Mouse (Mus musculus) T-helper 17 cell (primary cell): Measurements from ENCODE around the gene Zfp992.
"Not testable (repeated sequence)": the region's sequence is repeated elsewhere in the genome, so short reads cannot be mapped to it uniquely, and the experiment has no call there.

ENCODE experiments used
- in situ Hi-C, 2 experiments: fragments of 300-600 bp; cut with MboI, MseI; formaldehyde crosslinking; loops; 1 replicate in 1 of 2; 2 replicates in 1 of 2; pipeline ENCODE4 v1.15.1; 2025; ENCODE audit warnings: high pct_unique_total_duplicates in 2 of 2

Gene Zfp992

GRCm38 (mm10) chr4:146448950-146449349 is at the start of gene Zfp992:
Gene Zfp992 (plus strand): TSS chr4:146449023.
- in situ Hi-C loops: loop anchor here (5.0 to 25.0 kb wide), 5 partner anchors 88 to 1587 kb away; no protein-coding TSS in a partner anchor

GRCm38 (mm10) chr4:146429467-146429866 is 19.4 kb upstream of the Zfp992 start:
- in situ Hi-C loops: loop anchor here (5.0 to 25.0 kb wide), 4 partner anchors 108 to 1567 kb away; no protein-coding TSS in a partner anchor

DNA sequence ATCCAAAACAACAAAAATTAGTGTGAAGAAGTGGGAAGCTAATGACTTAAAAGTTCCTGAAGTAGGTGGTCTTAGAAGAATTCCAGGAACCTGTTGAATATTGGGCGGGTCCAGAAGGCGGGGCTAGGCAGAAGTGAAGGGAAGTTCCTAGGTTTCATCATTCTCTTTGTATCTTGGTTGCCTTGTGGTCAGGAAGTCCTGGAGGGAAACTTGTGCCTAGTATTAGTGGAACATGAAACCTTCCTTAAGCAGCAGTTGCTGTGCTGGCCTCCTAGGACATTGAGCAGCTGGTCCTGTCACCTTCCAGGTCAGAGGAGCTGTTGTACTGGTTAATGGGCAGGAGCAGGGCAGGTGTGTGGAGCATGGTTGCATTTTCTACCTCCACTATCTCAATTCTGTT is 17.9 kb upstream of the Zfp992 start:
- in situ Hi-C loops: loop anchor here (5.0 to 25.0 kb wide), 4 partner anchors 106 to 1569 kb away; no protein-coding TSS in a partner anchor

- in situ Hi-C loops: loop anchor here (5.0 to 25.0 kb wide), 7 partner anchors 102 to 1573 kb away; no protein-coding TSS in a partner anchor
Measured at GRCm38 (mm10) chr4:146435539-146435938, 13.3 kb upstream of the Zfp992 start.

- in situ Hi-C loops: loop anchor here (5.0 to 25.0 kb wide), 7 partner anchors 100 to 1575 kb away; no protein-coding TSS in a partner anchor
Measured at GRCm38 (mm10) chr4:146437256-146437655, 11.6 kb upstream of the Zfp992 start.

GRCm38 (mm10) chr4:146444345-146444744 is 4.5 kb upstream of the Zfp992 start:
- in situ Hi-C loops: loop anchor here (10.0 to 25.0 kb wide), 4 partner anchors 93 to 1582 kb away; no protein-coding TSS in a partner anchor

DNA sequence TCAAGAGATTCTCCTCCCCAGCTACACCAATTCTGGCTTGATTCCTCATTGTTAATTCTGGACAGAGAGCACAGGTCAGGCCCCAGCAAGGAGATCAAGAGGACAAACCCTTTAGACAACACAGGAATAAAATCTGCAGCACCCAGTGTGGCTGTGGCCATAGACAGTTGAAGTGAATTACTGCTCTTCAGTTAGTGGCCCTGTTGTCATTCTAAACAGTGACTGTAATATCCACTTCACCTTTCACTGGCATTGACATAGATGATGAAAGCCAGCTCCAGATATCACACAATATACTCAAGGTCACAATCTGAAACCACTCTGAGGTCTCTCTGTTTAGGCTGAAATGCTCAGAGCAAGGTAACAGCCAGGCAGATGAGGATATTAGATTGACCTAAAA is 3.7 kb upstream of the Zfp992 start:
- in situ Hi-C loops: loop anchor here (5.0 to 25.0 kb wide), 5 partner anchors 92 to 1583 kb away; no protein-coding TSS in a partner anchor

DNA sequence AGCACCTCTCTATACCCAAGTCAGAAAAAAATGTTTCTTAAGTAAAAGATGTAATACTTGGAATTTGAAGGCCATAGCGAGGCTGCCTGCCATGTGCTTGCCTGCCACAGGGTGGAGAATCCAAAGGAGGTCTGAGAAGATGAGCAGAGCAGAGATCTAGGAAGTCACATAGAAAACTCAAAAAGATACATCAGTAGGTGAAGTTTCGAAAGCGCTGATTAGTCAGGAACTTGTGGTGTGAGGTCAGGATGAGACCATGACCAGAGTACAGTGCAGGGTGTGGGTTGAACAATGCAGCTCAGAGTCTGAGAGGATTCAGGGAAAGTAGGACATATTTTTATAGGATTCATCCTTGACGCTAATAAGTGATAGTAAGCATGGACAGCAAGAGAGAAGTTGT is 2.7 kb upstream of the Zfp992 start:
- in situ Hi-C loops: loop anchor here (5.0 to 25.0 kb wide), 5 partner anchors 91 to 1584 kb away; no protein-coding TSS in a partner anchor

DNA sequence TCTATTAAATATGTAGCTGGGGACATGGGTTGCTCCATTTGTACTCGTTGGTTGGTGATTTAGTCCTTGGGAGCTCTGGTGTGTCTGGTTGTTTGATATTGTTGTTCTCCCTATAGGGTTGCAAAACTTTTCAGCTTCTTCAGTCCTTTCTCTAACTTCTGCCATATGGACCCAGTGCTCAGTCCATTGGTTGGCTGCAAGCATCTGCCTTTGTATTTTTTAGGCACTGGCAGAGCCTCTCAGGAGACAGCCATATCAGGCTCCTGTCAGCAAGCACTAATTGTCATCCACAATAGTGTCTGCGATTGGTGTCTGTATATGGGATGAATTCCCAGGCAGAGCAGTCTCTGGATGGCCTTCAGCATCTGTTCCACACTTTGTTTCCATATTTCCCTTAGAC is 1.8 kb upstream of the Zfp992 start:
- in situ Hi-C loops: loop anchor here (5.0 to 25.0 kb wide), 5 partner anchors 90 to 1585 kb away; no protein-coding TSS in a partner anchor

DNA sequence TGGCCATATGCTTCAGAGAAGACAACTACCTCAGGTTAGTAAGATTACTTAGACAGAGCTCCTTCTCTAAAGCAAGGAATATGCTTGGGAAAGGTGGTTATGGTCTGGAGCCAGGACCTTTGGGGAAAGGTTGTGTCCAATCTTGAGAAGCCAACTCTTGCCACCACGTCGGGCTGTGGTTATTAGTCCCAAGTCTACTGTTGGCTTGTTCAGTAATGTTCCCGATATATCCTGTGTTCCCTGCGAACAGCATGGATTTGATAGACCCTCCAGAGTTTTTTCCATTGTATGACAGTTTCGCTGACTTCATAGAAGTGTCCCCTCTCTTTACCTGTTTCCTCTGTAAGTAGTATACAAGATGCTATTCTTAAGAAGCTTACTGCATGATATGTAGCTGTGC is 888 bp downstream of the Zfp992 start:
- in situ Hi-C loops: loop anchor here (5.0 to 25.0 kb wide), 7 partner anchors 88 to 1587 kb away; no protein-coding TSS in a partner anchor

GRCm38 (mm10) chr4:146452576-146452975 is 3.8 kb downstream of the Zfp992 start:
- in situ Hi-C loops: loop anchor here in 1 of 2 experiments (10.0 kb wide), 2 partner anchors 288 to 442 kb away; no protein-coding TSS in a partner anchor

GRCm38 (mm10) chr4:146454170-146454569 is 5.3 kb downstream of the Zfp992 start:
- in situ Hi-C loops: loop anchor here in 1 of 2 experiments (10.0 kb wide), 2 partner anchors 289 to 441 kb away; no protein-coding TSS in a partner anchor

- in situ Hi-C loops: loop anchor here (5.0 to 10.0 kb wide), 6 partner anchors 192 to 717 kb away; no protein-coding TSS in a partner anchor
Measured at GRCm38 (mm10) chr4:146454896-146455295, 6.1 kb downstream of the Zfp992 start.

- in situ Hi-C loops: loop anchor here (5.0 to 10.0 kb wide), 6 partner anchors 192 to 717 kb away; no protein-coding TSS in a partner anchor
Measured at GRCm38 (mm10) chr4:146455321-146455721, 6.5 kb downstream of the Zfp992 start.

GRCm38 (mm10) chr4:146456061-146456726 is 7.4 kb downstream of the Zfp992 start:
- in situ Hi-C loops: loop anchor here (5.0 to 10.0 kb wide), 6 partner anchors 191 to 716 kb away; no protein-coding TSS in a partner anchor

DNA sequence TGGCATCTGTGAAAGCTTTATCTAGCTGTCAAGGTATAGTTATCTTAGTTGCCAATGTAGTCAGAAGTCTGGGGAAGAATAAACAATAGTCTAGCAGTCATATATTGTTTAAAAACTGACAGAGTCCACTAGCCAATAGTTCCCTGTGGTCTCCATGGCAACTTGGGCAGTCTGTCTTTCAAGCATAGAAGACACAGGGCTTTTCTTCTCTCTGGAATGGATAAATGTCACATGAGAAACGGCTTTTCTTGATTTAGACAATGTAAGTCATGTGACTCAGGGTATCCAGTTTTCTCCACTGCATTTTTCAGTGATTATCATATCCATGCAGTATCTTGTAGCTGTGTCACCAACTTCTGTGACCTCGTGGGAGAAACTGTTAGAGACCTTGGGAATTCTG is 8.3 kb downstream of the Zfp992 start:
- in situ Hi-C loops: loop anchor here (5.0 to 10.0 kb wide), 6 partner anchors 190 to 715 kb away; no protein-coding TSS in a partner anchor

GRCm38 (mm10) chr4:146457720-146458119 is 8.9 kb downstream of the Zfp992 start:
- in situ Hi-C loops: loop anchor here (5.0 to 10.0 kb wide), 6 partner anchors 190 to 715 kb away; no protein-coding TSS in a partner anchor

DNA sequence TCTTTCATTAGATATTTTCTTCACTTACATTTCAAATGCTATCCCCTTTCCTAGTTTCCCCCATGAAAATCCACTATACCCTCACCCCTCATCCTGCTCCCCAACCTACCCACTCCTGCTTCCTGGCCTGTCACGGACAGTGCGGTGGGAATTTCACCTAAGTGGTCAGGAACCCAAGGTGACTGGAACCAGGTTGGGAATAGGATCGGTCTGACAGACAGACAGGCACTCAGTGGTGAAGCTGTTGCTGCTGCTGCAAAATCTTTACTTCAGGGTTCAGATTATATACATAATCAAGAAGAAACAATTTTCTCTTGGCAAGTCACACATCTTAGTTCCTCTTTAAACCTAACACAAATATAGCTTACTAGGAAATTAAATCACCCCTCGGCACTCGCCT is 11.0 kb downstream of the Zfp992 start:
- in situ Hi-C loops: loop anchor here (5.0 to 10.0 kb wide), 6 partner anchors 187 to 712 kb away; no protein-coding TSS in a partner anchor

GRCm38 (mm10) chr4:146460685-146461084 is 11.9 kb downstream of the Zfp992 start:
- in situ Hi-C loops: not testable (repeated sequence)

DNA sequence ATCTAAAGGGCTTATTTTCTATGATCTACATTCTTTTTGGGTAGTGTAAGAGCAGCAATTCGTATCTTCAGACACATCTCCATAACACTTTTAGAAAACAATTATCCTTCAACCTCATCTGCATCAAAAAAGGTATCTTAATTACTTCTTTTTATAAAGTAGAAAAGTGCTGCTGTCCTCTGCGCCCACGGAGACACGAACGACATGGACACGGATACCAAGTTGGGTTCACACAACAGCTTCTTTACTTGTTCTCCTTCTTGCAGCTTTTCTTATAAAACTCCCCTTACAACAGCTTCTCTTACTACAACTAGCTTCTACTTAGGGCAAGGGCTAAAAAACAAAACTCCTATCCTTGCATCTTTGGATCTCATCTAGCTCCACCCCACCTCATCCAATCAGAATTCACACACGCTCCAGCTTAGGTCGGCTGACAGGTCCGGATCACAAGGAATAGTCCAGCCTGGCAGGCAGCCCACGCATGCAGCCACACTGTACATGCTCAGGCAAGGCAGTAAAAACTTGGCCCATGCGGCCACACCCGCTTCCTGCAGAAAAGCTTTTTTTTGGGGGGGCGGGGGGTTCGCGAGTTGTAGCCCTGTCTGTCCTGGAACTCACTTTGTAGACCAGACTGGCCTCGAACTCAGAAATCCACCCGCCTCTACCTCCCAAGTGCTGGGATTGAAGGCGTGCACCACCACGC is 15.0 kb downstream of the Zfp992 start:
- in situ Hi-C loops: not testable (repeated sequence)

DNA sequence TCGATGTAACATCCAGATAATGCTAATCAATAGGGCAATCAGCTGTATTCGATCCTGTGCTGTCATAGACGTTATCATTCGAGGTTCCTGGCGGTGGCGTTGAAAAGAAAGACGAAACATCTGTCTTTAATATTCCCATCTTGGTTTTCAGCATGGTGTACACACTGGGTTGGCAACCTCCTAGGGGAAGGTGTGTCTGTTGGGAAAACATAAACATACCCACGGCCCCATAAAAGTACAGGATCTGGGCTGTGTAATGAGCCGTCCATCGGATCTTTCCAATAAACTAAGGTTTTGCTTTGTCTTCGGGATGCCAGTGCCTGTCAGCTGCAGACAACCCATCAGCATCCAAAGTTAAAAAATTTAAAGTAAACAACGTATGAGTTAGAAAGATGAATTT is 21.2 kb downstream of the Zfp992 start:
- in situ Hi-C loops: not testable (repeated sequence)
